Mouse (Mus musculus) megakaryocyte, embryonic 14.5 days (primary cell): ENCODE results near the gene Slc5a10. TPM values are rescaled to one million over a fixed set of nuclear protein-coding genes. Genes with fewer than 3 reads are reported as not detected.

ENCODE experiments used
- H3K27me3 ChIP-seq: replicated peaks from 2 replicates; pipeline ENCODE3; 2012; ENCODE audit warnings: inconsistent platforms
- H3K36me3 ChIP-seq: replicated peaks from 2 replicates; pipeline ENCODE3; 2012; ENCODE audit warnings: low read length, inconsistent platforms, mixed read lengths
- H3K4me1 ChIP-seq: 2 replicates; pipeline ENCODE4 v1.6.1; 2012; ENCODE audit warnings: inconsistent platforms
- H3K4me3 ChIP-seq: replicated peaks from 2 replicates; pipeline ENCODE3; 2012; ENCODE audit warnings: moderate library complexity, mild to moderate bottlenecking, inconsistent platforms
- H3K9me3 ChIP-seq: 2 replicates; pipeline ENCODE4 v1.6.1; 2012; ENCODE audit warnings: inconsistent platforms
- FLI1 ChIP-seq: IDR thresholded peaks from 2 replicates; pipeline ENCODE4 v1.6.1; 2012; ENCODE audit warnings: low read length, inconsistent platforms, mixed read lengths
- GATA1 ChIP-seq: IDR thresholded peaks from 3 replicates; pipeline ENCODE4 v1.6.1; 2012; ENCODE audit warnings: mixed read lengths, low read length, inconsistent platforms, borderline replicate concordance
- polyA plus RNA-seq: library from polyadenylated mRNA; stranded (reverse); fragments of >175 nt; gene quantifications from 2 replicates; pipeline ENCODE4 v1.2.3, GENCODE M21; 2012; ENCODE audit warnings: low replicate concordance; ENCODE audit not compliant: insufficient read depth

Slc5a10 gene
- polyA plus RNA-seq, 1 experiment, result 0.12 TPM

DNA sequence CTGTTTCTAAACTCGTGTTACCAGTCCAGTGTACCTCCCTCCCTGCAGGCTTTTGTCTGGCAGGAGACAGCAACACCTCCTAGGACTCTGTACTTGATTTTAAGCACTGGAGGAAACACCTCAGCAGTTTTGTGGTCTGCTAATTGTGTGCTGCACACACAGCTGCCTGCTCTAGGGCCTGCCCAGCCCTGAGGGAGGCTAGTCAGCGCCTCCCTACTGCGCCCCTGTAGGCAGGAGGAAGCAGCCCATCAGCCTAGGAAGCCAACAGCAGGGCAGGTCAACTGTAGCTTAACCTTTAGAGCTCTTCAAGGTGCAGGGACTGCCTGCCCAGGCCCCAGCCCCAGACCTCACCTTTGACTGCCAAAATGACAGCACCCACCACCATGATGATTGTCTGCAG lies 11.7 kb downstream of the Slc5a10 start:
- no peaks in the 10 kb centered on the region for H3K9me3 ChIP-seq
- peaks cover 43% of the 10 kb centered on the region for H3K36me3 ChIP-seq
- no peak overlapping the region for H3K4me3 ChIP-seq
- peaks cover 35% of the 10 kb centered on the region for H3K4me1 ChIP-seq
- TF ChIP-seq FLI1 (no peak), GATA1 (no peak)
- H3K27me3 ChIP-seq, result peaks cover 97% of the 10 kb centered on the region

DNA sequence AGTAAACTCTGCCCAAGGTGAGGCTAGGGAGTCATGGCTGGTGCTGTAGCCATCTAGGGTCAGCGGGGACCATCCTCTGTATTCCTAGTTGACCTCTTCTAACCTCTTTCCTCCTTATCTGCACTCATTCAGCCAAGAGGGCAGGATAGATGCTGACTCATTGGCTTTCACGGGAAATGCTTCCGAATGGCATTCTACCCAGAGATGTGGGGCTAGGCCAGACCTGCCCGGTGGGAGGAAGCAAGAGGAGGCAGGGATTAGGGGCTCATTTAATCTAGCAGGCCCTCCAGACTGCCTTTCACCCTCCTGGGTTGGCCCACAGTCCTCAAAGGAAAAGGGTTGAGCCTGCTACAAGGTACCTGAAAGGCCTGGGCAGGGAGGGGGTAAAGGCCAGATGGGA lies 14.4 kb downstream of the Slc5a10 start:
- H3K36me3 ChIP-seq, result peaks cover 70% of the 10 kb centered on the region
- peaks cover 30% of the 10 kb centered on the region for H3K4me1 ChIP-seq
- no peak overlapping the region for H3K4me3 ChIP-seq
- no peak for TF ChIP-seq FLI1
- no peak for TF ChIP-seq GATA1
- H3K27me3 ChIP-seq, result peaks cover 96% of the 10 kb centered on the region
- no peaks in the 10 kb centered on the region for H3K9me3 ChIP-seq

DNA sequence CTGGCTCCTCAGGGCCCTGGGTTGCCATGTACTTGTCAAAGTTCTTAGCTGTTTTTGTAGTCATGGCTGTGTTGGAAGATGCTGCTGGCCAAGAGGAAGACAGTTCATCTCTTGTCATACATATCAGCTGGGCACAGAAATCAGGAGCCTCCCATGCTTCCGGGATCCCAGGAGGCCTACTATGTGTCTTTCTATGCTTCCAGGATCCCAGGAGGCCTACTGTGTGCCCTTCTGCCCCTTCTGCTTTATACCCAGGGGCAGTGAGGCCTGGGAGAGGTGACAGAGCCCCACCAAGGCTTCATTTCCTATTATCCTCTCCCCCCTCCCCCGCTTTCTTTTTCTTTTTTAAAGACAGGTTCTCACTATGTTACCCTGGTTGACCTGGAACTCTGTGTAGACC lies 15.0 kb downstream of the Slc5a10 start:
- peaks cover 96% of the 10 kb centered on the region for H3K27me3 ChIP-seq
- peaks cover 30% of the 10 kb centered on the region for H3K4me1 ChIP-seq
- H3K9me3 ChIP-seq, result no peaks in the 10 kb centered on the region
- TF ChIP-seq FLI1 (no peak), GATA1 (no peak)
- H3K4me3 ChIP-seq, result no peak overlapping the region
- peaks cover 76% of the 10 kb centered on the region for H3K36me3 ChIP-seq

DNA sequence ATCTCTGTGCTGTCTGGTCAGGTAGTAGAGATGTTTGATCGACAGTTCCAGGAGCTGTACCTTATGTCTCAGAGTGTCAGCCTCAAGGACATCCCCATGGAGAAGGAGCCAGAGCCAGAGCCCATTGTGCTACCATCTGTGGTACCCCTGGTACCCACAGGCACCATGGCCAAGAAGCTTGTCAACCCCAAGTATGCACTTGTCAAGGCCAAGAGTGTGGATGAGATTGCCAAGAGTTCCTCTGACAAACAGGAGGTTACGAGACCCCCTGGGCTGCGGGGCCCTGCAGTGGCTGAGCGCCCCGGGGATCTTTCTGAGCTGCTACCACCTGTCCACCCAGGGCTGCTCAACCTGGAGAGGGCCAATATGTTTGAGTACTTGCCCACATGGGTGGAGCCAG lies 18.1 kb downstream of the Slc5a10 start:
- Histone ChIP-seq H3K9me3 (no peaks in the 10 kb centered on the region), H3K36me3 (peaks cover 92% of the 10 kb centered on the region), H3K4me3 (no peak overlapping the region), H3K4me1 (peaks cover 41% of the 10 kb centered on the region), H3K27me3 (peaks cover 94% of the 10 kb centered on the region)
- TF ChIP-seq GATA1 (no peak), FLI1 (no peak)

DNA sequence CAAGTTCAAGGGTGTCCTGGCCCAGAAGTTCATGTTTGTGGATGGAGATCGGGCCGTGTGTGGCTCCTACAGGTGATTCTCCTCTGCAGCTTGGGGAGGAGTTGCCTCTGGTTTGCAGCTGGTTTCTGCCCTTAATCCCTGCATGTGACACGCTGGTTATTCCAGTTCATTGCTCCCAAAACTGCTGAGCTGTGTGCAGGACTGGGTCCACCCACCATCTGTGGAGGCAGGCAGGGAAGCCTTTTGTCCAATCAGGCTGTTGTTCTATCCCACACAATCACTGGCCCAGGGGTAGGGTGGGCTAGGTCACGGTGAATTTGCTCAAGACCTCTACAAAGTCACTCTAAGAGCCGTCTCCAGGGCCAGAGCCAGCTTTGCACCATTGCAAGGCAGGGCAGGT lies 18.9 kb downstream of the Slc5a10 start:
- H3K36me3 ChIP-seq, result peaks cover 92% of the 10 kb centered on the region
- no peak for TF ChIP-seq FLI1
- TF ChIP-seq GATA1, result no peak

DNA sequence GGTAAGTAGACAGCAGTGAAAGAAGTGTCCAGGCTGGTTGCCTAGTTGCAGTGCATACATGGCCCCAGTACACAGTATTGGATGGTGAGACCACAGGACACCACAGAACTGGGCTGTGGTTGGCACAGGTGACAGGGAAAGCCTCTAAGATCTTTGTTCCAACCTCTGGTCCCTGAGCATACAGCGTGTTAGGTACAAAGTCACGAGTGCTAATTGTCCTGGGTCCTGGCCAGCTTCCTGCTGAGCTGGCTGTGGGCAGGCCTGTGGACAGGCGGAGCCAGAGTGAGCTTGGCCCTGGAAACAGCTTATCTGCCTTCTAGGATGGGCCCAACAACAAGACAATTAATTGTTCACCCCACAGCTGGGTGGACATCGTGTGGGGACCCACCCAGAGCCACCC lies 20.7 kb downstream of the Slc5a10 start:
- peaks cover 97% of the 10 kb centered on the region for H3K36me3 ChIP-seq

More for the DNA sequence above, 18.9 kb downstream of the Slc5a10 start:
- Histone ChIP-seq H3K27me3 (peaks cover 93% of the 10 kb centered on the region), H3K9me3 (no peaks in the 10 kb centered on the region), H3K4me1 (peaks cover 35% of the 10 kb centered on the region), H3K4me3 (no peak overlapping the region)

DNA sequence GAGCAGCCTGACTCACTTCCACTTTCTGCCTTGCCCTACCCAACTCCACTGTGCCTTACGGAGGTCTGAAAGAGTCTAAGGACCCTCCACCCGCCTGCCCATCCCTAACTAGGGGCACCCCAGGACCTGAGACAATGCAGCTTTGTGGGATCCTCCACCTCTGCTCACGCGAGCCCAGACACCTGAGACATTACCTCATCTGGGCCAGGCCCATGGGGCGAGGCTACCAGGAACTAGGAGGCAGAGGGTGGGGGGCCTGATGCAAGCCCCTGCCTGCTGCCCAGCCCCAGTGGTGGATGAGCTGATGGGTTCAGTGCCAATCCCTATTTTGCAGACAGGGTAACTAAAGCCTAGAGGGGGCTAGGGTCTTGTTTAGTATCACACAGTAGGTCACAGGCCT lies 21.2 kb downstream of the Slc5a10 start:
- Histone ChIP-seq H3K9me3 (no peaks in the 10 kb centered on the region), H3K36me3 (peaks cover 97% of the 10 kb centered on the region), H3K4me3 (no peak overlapping the region), H3K4me1 (peaks cover 24% of the 10 kb centered on the region), H3K27me3 (peaks cover 93% of the 10 kb centered on the region)
- TF ChIP-seq GATA1, result no peak
- TF ChIP-seq FLI1, result no peak

More for the DNA sequence above, 20.7 kb downstream of the Slc5a10 start:
- H3K9me3 ChIP-seq, result no peaks in the 10 kb centered on the region
- H3K4me3 ChIP-seq, result no peak overlapping the region
- peaks cover 93% of the 10 kb centered on the region for H3K27me3 ChIP-seq
- TF ChIP-seq GATA1 (no peak), FLI1 (no peak)
- peaks cover 20% of the 10 kb centered on the region for H3K4me1 ChIP-seq

DNA sequence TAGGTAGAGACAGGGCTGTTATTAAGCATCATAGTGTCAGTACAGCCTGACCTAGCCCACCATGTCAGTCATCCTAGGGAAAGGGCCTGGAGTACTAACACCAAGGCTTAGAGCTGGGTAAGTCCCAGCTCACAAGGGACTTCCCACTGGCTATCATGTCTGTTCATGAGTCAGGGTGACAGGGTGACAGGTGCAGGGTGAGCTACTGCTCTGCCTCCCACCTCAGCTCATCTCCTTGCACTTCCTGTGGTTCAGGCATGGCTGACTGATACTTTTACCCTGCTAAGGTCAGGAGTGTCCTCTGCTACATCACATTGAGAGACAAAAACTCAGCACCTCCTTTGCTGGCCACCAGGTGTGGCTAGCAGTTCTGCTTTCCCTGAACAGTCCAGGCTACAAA lies 21.8 kb downstream of the Slc5a10 start:
- Histone ChIP-seq H3K9me3 (no peaks in the 10 kb centered on the region), H3K4me3 (no peak overlapping the region), H3K27me3 (peaks cover 93% of the 10 kb centered on the region), H3K36me3 (peaks cover 97% of the 10 kb centered on the region), H3K4me1 (peaks cover 26% of the 10 kb centered on the region)
- TF ChIP-seq FLI1 (no peak), GATA1 (no peak)

DNA sequence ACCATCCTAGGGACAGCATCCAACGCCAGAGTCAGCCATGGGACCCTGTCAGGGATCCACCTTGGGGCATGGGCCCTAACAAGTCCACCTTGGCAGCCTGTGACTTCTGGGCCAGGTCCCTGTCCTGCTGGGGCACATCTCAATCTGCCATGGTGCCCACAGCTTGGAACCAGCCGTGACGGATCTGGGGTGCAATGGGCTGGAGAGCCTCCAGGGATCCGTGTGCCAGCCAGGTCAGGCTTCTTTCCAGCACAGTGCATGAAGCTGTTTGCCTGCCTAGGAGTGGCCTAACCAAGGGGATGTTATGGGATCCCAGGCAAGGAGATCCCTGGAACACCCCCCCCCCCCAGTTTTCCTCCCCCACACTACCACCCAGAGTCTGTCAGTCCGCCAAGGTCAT lies 27.6 kb downstream of the Slc5a10 start:
- Histone ChIP-seq H3K4me1 (peaks cover 35% of the 10 kb centered on the region), H3K9me3 (no peaks in the 10 kb centered on the region), H3K36me3 (peaks cover 90% of the 10 kb centered on the region), H3K27me3 (peaks cover 90% of the 10 kb centered on the region), H3K4me3 (no peak overlapping the region)
- TF ChIP-seq GATA1, result no peak
- no peak for TF ChIP-seq FLI1

DNA sequence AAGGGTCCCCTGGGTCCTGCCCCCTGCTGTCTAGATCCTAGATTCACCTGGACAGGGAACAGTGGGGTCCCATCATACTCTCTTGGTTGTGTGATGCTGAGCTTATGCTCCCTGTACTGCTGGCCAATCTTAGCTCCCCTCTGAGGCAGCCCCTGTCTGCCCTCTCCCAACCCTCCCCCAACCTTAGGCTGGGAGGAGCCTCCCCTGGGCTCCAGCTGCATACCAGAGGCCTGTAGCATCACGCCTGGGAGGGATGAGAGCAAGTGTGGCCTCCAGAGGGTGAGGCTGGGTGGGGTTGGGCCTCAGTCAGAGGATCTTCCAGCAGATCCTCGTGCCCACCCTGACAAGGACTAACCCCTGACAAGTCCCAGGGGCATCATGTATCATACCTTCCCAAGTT lies 33.0 kb downstream of the Slc5a10 start:
- Histone ChIP-seq H3K4me3 (peak overlapping the region; percentile 93), H3K27me3 (peaks cover 83% of the 10 kb centered on the region), H3K9me3 (no peaks in the 10 kb centered on the region), H3K36me3 (peaks cover 37% of the 10 kb centered on the region), H3K4me1 (peaks cover 73% of the 10 kb centered on the region)
- no peak for TF ChIP-seq GATA1
- no peak for TF ChIP-seq FLI1

DNA sequence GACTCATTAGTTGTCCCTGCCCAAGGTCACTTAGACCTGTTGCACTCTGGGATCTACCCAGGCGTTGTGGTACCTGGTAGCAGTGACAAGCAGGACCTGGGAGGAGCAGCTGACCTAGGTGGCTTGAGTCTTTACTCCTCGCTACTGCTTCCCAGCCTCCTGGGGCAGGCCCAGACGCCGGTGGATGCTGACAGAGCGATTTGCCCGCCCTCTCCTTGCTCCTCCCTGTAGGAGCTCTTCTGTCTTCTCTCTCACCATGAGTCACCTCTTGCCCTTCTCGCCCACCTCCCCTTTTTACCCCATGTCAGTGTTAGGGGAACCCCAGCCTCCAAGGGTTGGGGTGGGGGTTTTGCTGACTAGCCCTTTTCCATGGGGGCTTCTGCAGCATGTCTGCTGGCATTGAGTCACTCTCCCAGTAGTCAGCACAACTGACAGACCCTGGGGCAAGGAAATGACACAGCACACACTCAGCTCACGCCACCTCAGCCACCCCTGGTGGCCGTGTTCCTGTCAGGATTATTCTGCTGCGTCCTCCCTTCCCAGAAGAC lies 33.6 kb downstream of the Slc5a10 start:
- TF ChIP-seq FLI1, result no peak
- no peak for TF ChIP-seq GATA1
- Histone ChIP-seq H3K27me3 (peaks cover 83% of the 10 kb centered on the region), H3K36me3 (peaks cover 31% of the 10 kb centered on the region), H3K9me3 (no peaks in the 10 kb centered on the region), H3K4me1 (peaks cover 73% of the 10 kb centered on the region), H3K4me3 (peak overlapping the region; percentile 93)
